Mouse (Mus musculus) megakaryocyte progenitor cell, adult 5-6 weeks (primary cell): ENCODE data around the gene Fn3k. TPM values are rescaled to one million over a fixed set of nuclear protein-coding genes. Genes with fewer than 3 reads are reported as not detected.

Source experiments
- ATAC-seq: replicated peaks from 2 replicates; pipeline ENCODE4 v1.8.0; 2016; ENCODE audit warnings: mild to moderate bottlenecking, moderate TSS enrichment, inconsistent platforms; ENCODE audit not compliant: poor library complexity
- total RNA-seq, 2 experiments: library from RNA; stranded (forward) in 1 of 2; stranded (reverse) in 1 of 2; fragments of 157-497, 149-512 nt in 1 of 2; fragments of 200-1000 nt in 1 of 2; gene quantifications; 2 replicates each; pipeline versions ENCODE4 v1.2.3 to v1.2.4; 2015 to 2017

Fn3k gene
- total RNA-seq, 2 experiments from 2014 or later: 0.20 TPM; not detected in 1

- peak; percentile 98 for ATAC-seq
Observed at GRCm38 (mm10) chr11:121451753-121452635, 17.3 kb downstream of the Fn3k start, which contains the start of gene Tbcd. TSS of gene Tbcd (plus strand) at chr11:121451949.

GRCm38 (mm10) chr11:121457874-121458273 is 23.2 kb downstream of the Fn3k start:
- no peak for ATAC-seq

DNA sequence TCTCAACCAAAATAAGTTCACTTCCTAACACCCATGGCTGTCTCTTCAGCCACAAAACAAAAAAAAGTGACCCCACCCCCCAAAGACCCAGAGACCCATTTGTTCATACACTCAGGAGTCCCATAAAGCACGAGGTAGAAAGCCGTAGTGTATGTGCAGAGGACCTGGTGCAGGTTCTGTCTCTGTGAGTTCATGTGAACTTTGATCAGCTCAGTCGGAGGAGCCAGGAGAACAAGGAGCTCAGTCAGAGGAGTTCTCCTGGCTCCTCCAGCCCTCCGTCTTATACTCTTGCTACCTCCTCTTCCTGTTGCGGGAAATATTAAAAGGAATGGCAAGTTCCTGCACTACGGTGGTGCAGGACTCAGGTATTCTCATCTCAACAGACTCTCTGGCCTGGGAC is 32.7 kb downstream of the Fn3k start:
- ATAC-seq: no peak

DNA sequence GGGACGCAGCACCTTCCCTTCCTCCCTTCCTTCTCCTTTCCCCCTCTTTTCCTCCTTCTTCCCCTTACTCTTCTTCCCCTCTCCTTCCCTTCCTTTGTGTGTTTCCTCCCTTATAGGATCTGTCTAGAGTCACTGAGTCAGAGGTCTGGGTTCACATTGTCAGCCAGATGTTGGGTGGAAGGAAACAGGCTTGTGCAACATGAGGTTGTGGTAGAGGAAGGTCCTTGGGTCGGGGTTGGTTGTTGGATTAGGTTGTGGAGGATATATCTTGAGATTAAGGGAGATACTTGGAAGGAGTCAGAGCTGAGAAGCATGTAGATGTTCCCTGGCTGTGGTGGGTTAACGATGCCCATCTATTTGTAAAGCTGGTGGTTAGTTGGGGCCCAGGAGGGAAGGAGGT is 40.1 kb downstream of the Fn3k start:
- ATAC-seq: peak; percentile 47

DNA sequence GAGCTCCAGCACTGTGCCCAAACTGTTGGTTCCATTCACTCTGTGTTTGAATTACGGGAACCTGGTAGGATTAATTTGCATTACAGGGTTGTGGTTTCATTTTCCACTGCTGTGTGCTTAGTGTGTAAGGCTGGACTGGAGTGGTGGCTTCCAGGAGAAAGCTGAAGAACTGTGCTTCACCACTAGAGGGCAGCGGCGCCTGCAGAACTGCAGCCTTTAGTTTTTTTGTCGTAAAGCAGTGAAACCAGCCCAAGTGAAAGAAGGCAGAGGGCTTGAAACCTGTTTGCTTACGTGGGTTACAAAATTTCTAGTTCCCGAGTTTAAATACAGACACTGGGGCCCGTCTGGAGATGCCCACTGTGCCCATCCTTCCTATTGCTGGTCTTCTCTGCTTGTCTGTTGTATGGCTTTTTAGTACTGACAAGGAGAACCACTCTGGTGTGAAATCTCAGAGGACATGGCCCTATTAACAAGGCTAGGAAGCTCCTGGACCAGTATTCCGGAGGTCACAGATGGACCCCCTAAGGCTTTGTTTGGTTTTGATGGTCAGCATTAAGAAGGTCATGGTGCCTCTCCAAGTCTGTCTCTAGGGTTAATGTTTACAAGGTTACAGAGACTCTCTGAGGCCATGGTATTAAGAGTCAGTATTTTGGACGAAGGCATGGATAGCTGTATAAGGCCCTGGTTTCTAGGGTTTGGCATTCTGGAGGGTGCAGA is 41.1 kb downstream of the Fn3k start:
- ATAC-seq: peak; percentile 76

GRCm38 (mm10) chr11:121479476-121480203 is 44.9 kb downstream of the Fn3k start:
- peak; percentile 54 for ATAC-seq

DNA sequence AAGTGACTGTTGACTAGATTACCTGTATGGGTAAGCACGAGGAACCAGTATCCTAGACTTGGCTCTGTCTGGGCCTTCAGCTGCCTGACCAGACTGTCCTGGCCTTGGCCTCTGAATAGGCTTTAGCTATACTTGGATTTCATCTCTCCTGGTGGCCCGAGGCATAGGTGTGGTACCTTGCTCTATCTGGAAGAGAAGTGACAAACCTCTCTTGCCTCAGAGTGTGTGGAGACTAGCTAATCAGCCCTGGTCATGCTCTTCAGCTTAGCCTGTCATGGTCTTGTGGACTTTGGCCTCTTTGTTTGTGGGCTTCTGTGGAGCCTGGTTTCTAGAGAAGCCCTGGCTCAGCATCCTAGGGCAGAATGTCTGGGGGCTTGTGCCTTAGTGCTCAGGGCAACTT is 46.4 kb downstream of the Fn3k start:
- ATAC-seq: no peak

GRCm38 (mm10) chr11:121485882-121486281 is 51.2 kb downstream of the Fn3k start:
- peak; percentile 76 for ATAC-seq

DNA sequence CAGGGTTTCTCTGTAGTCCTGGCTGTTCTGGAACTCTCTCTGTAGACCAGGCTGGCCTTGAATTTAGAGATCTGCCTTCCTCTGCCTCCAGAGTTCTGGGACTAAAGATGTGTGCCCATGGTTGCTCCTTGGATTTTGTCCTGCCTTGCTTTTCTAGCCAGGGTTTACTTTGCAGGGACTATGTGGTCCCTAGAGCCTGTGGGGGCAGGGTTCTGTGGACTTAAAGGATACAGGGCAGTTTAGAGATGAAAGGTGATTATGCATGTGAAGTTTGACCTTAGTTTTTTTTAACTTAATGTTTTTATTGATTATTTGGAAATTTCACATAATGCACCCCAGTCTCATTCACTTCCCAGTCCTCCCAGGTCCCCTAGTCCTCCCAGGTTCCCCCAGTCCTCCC is 55.9 kb downstream of the Fn3k start:
- ATAC-seq: no peak

Other genes with a start within 250 kb of the Fn3k start
- gene Hexdc, start 230.5 kb upstream of the Fn3k start, total RNA-seq (2015): 2.5 and 3.8 TPM in 2 replicates
- 5.7 and 6.3 TPM in 2 replicates for gene Hexdc, start 230.5 kb upstream of the Fn3k start, total RNA-seq (2017)
- 14.0 and 18.3 TPM in 2 replicates for gene Ogfod3, start 230.2 kb upstream of the Fn3k start, total RNA-seq (2015)
- gene Ogfod3, start 230.2 kb upstream of the Fn3k start, total RNA-seq (2017): 5.6 and 7.4 TPM in 2 replicates
- 39.6 and 42.2 TPM in 2 replicates for gene Cybc1, start 205.6 kb upstream of the Fn3k start, total RNA-seq (2015)
- 34.5 and 40.0 TPM in 2 replicates for gene Cybc1, start 205.6 kb upstream of the Fn3k start, total RNA-seq (2017)
- 11.3 and 11.9 TPM in 2 replicates for gene Narf, start 197.7 kb upstream of the Fn3k start, total RNA-seq (2015)
- 21.0 and 23.9 TPM in 2 replicates for gene Narf, start 197.7 kb upstream of the Fn3k start, total RNA-seq (2017)
- 24.8 and 28.9 TPM in 2 replicates for gene Foxk2, start 174.9 kb upstream of the Fn3k start, total RNA-seq (2015)
- 20.9 and 23.1 TPM in 2 replicates for gene Foxk2, start 174.9 kb upstream of the Fn3k start, total RNA-seq (2017)
- 44.1 and 56.8 TPM in 2 replicates for gene Wdr45b, start 80.5 kb upstream of the Fn3k start, total RNA-seq (2015)
- 45.8 and 48.8 TPM in 2 replicates for gene Wdr45b, start 80.5 kb upstream of the Fn3k start, total RNA-seq (2017)
- gene Rab40b, start 46.7 kb upstream of the Fn3k start, total RNA-seq (2015): 0.57 TPM in 1 of 2 replicates, not detected in the other
- gene Rab40b, start 46.7 kb upstream of the Fn3k start, total RNA-seq (2017): 0.37 TPM in 1 of 2 replicates, not detected in the other
- 6.6 and 7.7 TPM in 2 replicates for gene Fn3krp, start 13.5 kb upstream of the Fn3k start, total RNA-seq (2015)
- gene Fn3krp, start 13.5 kb upstream of the Fn3k start, total RNA-seq (2017): 12.5 and 16.4 TPM in 2 replicates
- 32.7 and 36.7 TPM in 2 replicates for gene Tbcd, start 17.0 kb downstream of the Fn3k start, total RNA-seq (2015)
- 38.8 and 54.1 TPM in 2 replicates for gene Tbcd, start 17.0 kb downstream of the Fn3k start, total RNA-seq (2017)
- not detected in 2 replicates for gene Zfp750, start 84.4 kb downstream of the Fn3k start, total RNA-seq (2015)
- gene Zfp750, start 84.4 kb downstream of the Fn3k start, total RNA-seq (2017): 0.14 TPM in 1 of 2 replicates, not detected in the other
- 3.2 and 6.6 TPM in 2 replicates for gene B3gntl1, start 238.2 kb downstream of the Fn3k start, total RNA-seq (2015)
- gene B3gntl1, start 238.2 kb downstream of the Fn3k start, total RNA-seq (2017): 8.0 and 8.6 TPM in 2 replicates